Mouse (Mus musculus) adrenal gland, adult 18-20 months (tissue): Measurements from ENCODE around the gene Rps27. TPM values are rescaled to one million over a fixed set of nuclear protein-coding genes. Genes with fewer than 3 reads are reported as not detected.
A peak's percentile ranks its signal among the peaks of the same experiment; 100 is the strongest.

Source experiments
- DNase-seq, 2 experiments: peaks; one replicate each; pipeline ENCODE4 v3.0.0; 2021 to 2022; ENCODE audit warnings: low spot score in 2 of 2
- total RNA-seq, 2 experiments: library from RNA; stranded (reverse); gene quantifications; 1 replicate in 1 of 2; 2 replicates in 1 of 2; pipeline ENCODE4 v1.2.3; 2021

Rps27 gene
- total RNA-seq, 2 experiments from 2014 or later: 2,116 to 2,128 TPM

GRCm38 (mm10) chr3:90241251-90241650 lies 27.8 kb upstream of the Rps27 start:
- DNase-seq: no peak

DNA sequence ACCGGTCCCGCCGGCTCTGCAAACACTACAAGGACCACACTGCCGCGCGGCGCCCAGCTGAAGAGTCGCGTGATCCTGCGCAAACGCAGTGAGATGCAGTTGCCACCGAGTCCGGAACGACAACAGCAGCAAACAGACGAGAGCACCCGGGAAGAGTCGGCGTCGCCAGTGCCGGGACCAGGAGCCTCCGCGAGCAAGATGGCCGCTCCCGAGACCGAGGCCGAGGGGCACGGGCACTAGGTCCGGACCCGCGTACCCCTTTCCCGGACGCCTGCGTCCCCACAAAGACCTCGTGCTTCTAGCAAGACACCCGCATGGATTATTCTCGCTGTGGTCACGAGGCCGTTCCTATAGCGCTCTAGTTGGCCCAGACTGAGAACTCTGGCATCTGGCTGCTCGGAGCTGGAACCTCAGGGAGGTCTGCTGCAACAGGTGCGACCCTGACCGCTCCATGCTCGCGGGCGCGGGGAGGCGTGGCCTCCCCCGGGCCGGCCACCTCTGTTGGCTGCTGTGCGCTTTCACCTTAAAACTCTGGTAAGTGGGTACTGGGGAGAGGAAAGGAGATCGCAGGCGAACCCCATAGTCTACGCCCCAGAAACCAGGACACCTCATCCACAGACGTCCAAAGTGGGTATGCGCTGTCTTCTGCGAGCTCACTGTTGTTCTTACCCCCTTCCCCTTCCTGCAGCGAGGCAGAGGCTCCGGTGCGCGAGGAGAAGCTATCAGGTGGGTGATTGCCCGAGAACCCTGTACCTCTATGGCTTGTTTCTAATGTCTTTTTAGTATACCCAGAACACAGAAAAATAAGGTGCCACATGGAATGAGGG lies 18.3 kb upstream of the Rps27 start, which contains the start of gene Jtb:
Gene Jtb (plus strand): TSS at position 91 of the 827 bp plus-strand sequence.
- peak; percentile 87 to 89 for DNase-seq

- no peak for DNase-seq
Measured at GRCm38 (mm10) chr3:90231075-90231474, 17.6 kb upstream of the Rps27 start.

DNA sequence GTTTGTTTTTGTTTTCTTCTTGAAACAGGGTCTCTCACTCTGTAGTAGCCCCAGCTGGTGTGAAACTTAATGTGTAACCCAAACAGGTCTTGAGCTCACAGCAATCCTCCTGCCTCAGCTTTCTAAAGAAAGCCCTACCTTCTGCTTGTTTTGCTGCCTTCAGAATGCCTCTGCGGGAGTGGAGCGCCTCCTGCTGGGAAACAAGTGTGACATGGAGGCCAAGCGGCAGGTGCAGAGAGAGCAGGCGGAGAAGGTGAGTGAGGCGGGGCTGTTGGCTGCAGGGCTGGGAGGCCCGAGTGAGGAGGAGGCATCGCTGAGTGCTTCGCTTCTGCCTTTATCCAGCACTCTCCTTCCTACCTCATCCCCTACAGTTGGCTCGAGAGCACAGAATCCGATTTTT lies 10.9 kb upstream of the Rps27 start:
- no peak for DNase-seq

DNA sequence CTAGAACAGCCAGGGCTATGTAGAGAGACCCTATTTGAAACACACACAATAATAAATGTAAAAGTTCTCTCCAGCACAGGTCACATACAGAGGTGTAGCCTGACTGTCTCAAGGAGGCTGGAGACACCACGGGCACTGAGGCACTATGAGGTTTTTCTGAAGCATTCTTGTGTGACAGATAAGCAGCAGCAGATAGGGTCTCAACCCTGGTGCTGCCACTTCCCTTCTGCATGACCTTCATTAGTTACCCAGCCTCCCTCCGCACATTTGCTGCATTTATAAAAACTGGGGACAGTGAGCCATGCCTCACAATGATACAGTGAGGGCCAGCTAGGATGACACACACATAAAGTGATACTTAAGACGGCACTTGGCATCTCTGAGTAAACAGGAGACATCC lies 9.5 kb upstream of the Rps27 start:
- DNase-seq: no peak

- DNase-seq: no peak
Measured at GRCm38 (mm10) chr3:90222455-90222854, 9.0 kb upstream of the Rps27 start.

- DNase-seq: no peak
Measured at GRCm38 (mm10) chr3:90221123-90221522, 7.7 kb upstream of the Rps27 start.

GRCm38 (mm10) chr3:90220531-90220951 lies 7.1 kb upstream of the Rps27 start:
- peak; percentile 78 to 81 for DNase-seq

GRCm38 (mm10) chr3:90220088-90220487 lies 6.6 kb upstream of the Rps27 start:
- DNase-seq: peak; percentile 39 to 49

DNA sequence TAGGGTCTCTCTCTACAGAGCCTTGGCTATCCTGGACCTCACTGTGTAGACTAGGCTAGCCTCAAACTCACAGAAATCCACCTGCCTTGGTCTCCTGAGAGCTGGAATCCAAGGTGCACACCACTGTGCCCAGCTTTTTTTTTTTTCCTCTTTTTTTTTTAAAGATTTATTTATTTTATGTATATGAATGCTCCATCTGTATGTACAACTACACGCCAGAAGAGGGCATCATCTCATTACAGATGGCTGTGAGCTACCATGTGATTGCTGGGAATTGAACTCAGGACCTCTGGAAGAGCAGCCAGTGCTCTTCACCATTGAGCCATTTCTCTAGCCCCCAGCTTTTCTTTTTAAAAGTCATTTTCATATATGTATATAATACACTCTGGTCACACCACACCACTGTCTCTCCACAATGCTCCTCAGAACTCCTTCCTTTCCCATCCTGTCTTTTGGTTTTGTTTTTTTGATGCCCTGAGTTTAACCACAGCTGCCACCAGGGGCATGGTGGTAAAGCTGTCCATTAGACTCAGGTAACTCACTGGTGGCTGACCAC lies 2.5 kb upstream of the Rps27 start:
- DNase-seq: no peak

DNA sequence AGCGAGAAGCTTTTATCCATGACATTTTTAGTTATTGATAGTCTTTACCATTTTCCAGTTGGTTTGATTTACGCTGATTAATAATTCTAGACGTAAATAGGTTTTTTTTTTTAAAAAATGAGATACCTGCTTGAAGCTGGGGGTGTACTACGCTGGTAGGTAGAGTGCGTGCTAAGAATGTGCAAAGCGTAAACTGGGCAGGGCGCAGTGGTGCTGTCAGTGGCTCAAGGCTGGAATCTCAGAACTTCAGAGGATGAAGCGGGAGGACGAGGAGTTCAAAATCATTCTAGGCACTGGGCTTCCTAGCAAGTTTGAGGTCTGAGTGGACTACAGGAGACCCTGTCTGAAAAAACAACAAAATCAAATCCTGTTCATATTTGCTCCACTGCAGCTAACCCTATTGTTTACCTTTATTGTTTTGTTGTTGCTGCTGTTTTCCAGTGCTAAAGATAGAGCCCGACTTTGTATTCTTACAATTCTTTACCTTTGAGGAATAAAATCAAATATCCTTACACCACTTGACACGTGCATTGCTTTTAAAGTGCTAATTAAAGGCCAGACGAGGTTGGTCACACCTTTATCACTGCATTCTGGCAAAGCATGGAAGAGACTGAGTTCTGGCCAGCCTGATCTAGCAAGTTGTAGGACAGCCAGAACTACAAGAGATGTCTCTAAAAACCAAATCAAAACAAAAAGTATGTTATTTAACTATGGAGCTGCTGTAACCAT lies 669 bp upstream of the Rps27 start:
- no peak for DNase-seq

- DNase-seq: no peak
Measured at GRCm38 (mm10) chr3:90212723-90213122, 728 bp downstream of the Rps27 start.

GRCm38 (mm10) chr3:90211475-90212398 lies 1.7 kb downstream of the Rps27 start:
- no peak for DNase-seq

GRCm38 (mm10) chr3:90209908-90210566 lies 3.4 kb downstream of the Rps27 start:
- DNase-seq: no peak

DNA sequence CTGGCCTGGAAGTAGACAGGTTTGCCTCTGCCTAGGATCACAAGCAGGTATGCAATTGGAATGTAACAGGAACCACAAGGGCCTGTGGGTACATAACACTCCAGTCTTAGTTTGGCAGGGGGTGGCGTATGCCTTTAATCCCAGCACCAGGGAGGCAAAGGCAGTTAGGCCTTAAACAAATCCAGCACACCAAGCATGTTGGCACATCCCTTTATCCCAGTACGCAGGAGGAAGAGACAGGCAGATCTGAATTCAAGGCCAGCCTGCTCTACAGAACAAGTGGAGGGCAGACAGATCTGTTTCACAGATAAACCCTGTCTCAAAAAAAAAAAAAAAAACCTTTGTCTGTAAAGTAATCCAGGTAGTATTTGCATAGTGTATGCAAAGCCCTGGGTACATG lies 4.8 kb downstream of the Rps27 start:
- DNase-seq: no peak

GRCm38 (mm10) chr3:90204582-90204981 lies 8.9 kb downstream of the Rps27 start:
- no peak for DNase-seq

DNA sequence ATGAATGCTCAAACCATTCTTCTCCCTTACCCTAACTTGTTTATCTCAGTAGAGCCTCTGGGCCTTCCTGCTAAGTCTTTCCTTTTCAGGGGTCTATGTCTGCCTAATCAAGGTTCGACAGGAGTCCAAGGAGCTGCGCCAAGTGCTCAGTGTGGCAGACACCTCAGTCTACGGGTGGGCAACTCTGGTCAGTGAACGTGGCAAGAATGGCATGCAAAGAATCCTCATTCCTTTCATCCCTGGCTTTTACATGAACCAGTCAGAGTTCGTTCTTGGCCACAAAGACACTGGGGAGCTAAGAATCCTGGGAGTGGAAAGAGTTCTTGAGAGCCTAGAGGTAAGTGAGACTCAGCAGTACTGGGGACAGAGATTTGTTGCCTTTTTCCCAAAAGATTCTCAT lies 9.8 kb downstream of the Rps27 start:
- DNase-seq: no peak

DNA sequence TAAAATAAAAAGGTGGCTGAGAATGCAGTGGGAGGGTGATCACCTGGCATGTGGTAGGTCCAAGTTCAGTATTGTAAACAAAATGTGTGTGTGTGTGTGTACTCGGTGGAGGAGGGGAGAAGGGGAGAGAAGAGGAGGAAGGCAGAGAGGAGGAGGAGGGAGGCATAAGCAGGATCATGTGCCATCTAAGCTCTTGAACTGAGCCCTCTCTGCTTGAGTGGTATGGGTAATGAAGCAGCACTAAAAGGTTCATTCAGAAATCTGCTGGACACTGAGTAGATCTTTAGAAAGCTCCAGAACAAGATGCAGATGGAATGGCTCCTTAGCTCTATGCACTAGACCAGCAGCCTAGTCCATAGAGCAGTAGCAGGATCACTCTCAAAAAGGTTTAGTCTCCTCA lies 10.6 kb downstream of the Rps27 start:
- no peak for DNase-seq

DNA sequence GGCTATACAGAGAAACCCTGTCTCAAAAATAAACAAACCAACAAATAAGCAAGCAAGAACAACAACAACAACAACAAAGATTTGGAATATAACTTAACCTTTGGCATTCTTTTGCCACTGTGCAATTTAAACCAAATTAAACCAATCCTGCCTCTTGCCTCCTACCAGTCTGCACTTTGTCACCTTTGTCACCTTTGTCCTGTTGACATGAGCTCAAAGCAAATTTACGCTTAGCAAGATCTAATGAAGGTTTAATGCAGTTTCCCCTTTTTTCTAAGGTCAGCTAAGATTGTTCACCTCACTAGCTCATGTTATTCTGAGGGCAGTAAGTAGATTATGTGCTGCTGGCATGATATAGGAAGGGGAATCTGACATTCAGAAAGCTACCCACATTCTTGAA lies 15.9 kb downstream of the Rps27 start:
- DNase-seq: no peak

DNA sequence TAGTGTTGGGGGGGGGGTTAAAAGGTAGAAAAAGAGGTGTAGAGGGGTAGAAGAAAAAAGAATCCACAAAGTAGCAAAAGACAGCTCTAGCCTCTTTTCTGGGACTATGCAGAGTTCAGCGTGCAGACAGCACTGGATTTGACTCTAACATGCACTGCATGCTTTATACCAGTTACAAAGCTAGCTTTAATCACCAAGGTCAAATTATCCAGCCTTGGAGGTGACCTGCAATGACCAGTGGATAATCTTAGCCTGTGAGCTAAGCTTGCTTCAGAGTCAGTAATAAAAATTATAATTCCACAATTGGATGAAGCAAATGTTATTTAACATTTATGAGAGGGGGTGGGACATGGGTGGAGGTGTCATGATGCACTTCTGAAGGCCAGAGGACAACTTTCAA lies 17.8 kb downstream of the Rps27 start:
- DNase-seq: no peak
